Mouse (Mus musculus): Measurements from ENCODE around the gene Ehf.
A peak's percentile ranks its signal among the peaks of the same experiment; 100 is the strongest.

Gene Ehf

DNA sequence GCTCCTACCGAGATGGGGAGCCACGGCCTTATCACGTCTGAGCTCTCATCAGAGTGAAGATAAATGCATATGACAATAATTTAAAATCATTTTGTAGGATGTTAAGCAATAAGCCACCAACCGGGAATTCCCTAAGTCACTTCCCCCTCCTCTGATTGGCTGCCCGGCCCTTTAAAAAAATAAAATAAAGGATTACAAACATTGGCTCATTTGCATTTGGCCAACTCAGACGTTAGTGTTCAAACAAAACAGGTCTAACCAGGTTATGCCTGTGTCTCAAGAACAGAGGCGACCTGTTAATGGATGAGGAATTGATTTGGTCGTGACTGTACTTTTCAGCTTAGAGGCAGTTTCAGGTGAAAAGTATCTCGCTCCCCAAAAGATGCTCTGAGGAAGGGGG lies at the start of gene Ehf:
Gene Ehf (minus strand): TSS at position 147 of the 400 bp plus-strand sequence.
- DNase-seq (ENCODE audit: low spot score in 2 of 2): no peak

DNA sequence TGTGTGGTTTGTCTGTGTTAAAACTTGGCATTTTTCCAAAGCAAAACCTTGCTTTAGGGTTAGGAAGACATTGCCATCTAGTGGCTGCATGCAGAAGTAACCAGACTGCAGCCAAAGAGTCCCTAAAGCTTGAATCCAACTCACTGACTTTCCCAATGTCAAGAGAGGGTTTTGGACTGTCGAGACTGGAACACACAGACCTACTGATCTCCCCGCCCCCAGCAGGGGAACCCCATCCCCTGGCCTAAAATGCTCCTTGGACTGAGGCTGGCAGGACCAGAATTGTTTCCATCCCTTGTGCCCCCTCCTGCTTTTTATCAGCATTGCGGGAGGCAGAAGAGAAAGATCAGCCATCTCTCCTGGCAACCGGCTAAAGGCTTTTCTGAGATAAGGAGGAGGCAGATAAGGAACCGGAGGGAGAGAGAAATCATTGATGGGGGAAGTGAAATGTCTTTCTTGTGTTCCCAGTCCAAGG lies 44.4 kb upstream of the Ehf start:
- peak in 1 of 2 experiments; percentile 57 for DNase-seq (ENCODE audit: low spot score in 2 of 2)

DNA sequence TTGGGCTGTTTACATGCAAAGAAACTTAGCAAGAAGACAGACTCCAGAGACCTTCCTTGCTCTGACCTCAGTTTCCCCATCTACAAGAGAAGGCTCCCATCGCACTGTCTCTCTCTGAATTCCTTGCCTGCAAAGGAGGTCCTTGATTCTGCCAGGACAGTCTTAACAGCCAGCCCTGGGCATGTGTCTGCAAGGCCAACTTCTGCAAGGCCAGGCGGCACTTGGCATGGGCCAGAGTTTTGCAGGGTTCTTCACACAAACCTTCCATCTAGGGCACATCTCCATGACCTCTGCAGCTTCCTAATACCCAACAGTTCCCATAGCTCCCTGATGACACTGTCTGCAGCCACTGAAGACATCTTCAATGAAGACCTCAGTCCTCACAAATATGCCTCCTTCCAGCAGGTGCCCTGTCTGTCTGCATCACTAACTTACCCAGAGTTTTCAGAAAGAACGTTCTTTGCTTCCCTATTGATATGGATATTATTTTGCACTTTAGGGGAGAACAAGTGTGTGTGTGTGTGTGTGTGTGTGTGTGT lies 43.7 kb upstream of the Ehf start:
- no peak for DNase-seq (ENCODE audit: low spot score in 2 of 2)

DNA sequence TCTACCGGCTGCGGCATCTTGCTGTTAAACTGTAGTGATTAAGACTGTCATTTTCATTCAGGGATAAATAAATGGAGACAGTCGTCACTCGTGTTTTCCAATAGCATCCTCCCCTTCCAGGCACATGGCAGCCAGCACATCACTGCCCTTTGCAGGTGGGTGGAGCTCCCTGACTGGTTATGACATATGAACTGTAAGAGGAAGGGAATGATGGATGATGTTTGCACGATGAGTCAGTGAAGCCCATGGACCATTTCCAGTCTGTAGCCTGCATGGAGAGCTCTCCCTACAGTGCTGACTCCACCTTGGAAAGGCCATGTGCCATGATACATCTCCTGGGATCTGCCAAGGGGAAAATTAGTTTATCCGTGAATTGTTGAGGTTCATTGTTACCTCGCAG lies 40.5 kb upstream of the Ehf start:
- DNase-seq (ENCODE audit: low spot score in 2 of 2): no peak

DNA sequence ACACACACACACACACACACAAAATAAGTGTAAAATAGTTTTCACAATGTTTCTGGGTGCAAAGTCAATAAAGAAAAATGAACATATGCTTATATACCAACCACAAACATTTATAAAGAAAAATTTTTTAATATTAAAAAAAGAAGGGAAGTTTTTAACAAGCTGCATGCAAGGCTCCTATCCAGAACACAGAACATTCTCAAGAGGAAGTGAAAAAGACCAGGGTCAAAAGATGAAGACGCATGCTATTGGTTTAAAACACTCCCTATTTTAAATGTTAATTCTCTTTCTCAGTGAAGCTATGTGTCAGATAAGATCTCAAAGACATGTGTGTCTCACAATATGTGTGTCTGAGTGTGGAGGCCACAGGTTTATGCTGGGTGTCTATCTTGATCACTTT lies 39.0 kb upstream of the Ehf start:
- DNase-seq (ENCODE audit: low spot score in 2 of 2): no peak

DNA sequence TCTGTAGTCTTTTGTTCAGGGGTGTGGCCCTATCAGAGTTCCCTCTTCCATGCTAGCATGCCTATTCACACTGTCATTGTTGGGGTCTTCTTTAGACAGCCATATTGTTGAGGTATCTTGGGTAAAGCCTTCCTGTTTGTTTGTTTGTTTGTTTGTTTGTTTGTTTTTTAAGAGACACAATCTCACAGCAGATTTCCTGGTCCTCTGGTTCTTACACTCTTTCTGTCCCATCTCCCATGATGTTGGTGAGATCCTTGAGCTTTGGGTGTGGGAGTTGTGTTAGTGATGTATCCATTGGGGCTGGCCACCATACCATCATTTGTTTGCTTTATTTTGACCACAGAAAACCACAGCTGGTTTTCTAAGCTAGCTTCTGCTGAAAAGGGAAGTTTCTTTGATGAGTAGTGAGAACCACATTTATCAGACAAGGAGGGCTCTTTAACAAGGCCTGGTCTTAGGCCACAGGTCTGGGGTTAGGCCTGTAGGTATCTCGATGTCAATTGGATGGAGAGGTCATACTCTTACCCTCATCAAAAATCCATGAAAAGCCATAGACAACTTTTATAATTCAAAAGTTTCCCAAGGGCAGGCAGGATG lies 38.4 kb upstream of the Ehf start:
- no peak for DNase-seq (ENCODE audit: low spot score in 2 of 2)

DNA sequence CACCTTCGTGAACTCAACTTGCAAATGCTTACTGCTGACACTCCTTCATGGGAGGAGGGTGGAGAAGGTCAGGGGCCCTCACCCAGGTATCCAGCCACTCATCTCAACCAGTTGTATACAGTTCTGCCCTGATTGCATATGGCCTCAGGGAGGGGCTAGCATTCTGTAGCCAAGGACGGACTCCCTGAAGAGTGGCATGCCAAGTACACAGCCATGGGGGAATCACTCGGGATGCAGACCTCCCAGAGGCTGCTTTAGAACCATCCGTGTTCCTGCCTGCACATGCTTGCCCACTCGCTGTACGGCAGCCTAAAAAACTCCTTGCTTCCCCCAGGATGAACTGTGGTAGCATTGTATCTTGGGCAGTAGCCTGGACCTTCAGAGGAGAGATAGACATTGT lies 35.6 kb upstream of the Ehf start:
- no peak for DNase-seq (ENCODE audit: low spot score in 2 of 2)

DNA sequence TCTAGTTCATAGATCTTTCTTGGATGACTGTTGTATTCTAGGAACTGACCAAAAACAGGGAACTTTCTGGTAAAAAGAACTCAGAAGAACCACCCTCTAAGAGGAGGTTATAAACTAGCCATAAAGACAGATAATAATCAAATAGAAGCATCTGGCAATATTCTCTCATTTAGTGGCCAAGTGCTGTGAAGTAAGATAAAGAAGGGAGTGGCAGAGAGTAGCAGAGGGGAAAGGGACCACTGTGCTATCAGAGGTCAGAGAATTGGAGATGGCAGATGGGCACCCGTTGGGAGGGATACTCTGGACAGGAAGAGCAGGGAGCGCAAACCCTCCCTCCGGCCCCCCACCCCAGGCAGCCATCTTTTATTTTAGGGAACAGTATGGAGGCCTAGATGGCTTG lies 34.3 kb upstream of the Ehf start:
- DNase-seq (ENCODE audit: low spot score in 2 of 2): no peak

DNA sequence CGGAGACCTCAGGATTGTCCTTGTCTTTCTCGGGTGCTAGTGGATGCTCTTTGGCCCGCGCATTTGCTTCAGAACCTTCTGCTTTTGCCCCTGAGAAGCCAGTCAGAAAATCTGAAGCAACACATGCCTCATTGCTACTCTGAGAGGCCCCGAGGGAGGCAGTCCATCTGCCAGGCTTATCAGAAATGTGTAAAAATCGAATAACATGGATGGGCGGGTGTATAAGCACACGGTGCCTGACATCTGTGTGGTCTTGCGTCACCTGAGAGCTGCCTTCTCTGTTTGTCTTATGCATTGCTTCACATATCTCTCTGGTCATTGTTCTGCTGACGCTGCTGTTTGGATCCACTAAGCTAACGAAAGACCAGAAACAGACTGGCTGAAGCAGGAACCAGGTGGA lies 33.5 kb upstream of the Ehf start:
- peak in 1 of 2 experiments; percentile 12 for DNase-seq (ENCODE audit: low spot score in 2 of 2)

DNA sequence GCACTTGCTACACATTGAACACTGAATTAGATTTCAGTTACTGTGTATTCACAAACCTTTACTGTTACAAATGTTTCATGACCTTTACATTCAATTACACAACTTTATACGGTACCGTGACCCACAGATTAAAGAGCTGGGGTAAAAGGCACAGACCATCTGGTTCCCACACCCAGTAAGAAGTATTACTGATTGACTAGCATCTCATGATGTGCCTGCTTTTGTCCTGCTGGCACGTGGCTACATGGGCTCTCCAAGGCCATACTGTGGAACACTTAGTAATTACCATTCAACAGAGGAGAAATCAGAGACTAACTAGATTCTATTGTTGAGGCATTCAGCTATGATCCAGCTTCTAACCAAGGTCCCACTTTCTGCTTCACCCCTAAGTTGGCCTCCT lies 32.9 kb upstream of the Ehf start:
- DNase-seq (ENCODE audit: low spot score in 2 of 2): no peak

DNA sequence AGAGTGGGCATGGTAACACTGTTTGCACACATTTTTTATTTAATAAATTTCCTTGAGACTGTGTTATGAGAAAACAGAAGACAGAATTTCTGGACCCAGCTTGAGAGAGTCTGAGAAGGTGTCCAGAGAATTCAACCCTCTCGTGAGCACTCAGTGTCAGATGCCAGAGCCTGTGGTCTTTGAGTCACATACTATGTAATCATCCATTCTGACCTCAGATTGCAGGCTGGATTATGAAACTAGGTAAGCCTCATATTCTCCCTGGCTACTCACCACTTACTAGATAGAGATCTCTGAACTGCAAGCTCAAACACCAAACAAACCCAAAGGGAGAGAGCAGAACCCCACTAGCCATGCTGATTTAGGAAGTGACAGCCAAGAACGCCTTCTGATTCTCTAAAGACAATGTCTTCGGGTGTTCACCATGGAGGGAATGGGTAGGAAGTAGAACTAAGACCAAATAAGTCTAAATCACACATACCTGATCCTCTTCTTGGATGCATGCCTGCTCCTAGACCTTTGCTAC lies 28.7 kb upstream of the Ehf start:
- DNase-seq (ENCODE audit: low spot score in 2 of 2): no peak

DNA sequence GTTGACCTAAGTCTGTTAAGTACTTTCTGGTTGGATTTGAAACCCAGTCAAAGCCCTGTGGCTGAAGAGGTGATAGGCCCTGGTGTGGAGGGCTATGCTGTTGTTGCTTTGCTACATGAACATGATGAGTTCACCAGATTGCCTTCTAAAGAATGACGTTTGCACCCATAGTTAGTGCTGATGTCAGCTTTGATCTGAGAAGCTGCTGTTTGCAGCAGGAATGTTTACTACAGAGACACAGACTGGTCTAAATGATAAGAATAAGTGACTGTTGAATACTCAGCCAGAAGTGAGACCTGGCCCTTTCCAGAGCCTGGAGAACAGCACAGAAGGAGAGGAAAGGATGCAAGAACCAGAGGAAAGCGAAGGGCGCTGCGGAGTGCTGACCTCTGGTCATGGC lies 25.7 kb upstream of the Ehf start:
- DNase-seq (ENCODE audit: low spot score in 2 of 2): no peak

DNA sequence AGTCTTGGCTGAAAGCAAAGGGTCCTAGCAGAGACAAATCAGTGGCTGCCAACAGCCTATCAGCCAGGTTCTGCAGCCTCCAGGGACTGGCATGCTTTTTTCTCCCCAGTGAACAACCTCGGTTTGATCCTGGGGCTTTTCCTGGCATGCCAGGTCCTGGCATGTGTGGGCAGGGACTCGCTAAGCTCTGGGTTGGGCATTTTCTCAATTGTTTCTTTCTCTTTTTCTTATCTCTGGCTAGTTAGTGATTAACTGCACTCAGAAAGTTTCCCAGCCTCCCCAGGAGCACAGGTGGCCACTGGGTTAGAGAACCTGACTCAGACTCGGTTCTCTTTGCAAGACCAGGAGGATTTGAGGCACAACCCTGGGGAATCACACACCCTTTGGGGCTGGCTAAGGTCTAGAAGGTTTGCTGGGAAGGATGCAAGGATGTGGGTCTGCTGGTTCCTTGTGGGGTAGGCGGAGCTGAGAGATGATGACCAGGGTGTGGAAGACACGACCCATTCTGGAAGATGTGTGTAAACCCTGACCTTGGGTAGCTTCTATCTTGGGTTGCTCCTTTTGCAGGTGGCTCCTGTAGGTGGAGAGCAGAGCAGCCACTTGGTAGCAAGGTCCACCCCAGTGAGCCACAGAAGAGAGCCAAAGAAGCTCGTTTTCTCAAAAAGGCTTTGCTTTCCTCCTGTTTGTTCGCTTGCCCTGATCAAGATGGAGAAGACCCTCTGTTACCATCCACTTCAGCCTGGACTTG lies 22.4 kb upstream of the Ehf start:
- no peak for DNase-seq (ENCODE audit: low spot score in 2 of 2)

DNA sequence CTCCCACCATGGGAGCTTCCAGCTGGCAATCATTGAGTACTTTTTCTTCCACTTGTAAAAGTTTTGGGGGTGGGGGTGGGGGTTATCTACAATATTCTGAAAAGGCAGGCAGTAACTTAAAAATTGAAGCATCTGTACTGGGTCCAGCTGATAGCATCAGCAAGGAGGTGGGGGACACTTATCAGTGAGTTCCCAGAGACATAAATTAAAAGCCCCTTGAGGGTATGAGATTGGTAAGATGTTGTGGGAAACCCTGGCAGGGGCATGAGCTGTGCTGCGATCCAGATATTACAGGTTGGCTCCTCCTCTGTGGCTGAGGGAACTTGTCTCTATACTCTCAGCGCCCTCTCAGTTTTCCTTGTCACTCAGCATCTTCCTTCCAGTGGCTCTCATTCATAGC lies 21.2 kb upstream of the Ehf start:
- DNase-seq (ENCODE audit: low spot score in 2 of 2): no peak

DNA sequence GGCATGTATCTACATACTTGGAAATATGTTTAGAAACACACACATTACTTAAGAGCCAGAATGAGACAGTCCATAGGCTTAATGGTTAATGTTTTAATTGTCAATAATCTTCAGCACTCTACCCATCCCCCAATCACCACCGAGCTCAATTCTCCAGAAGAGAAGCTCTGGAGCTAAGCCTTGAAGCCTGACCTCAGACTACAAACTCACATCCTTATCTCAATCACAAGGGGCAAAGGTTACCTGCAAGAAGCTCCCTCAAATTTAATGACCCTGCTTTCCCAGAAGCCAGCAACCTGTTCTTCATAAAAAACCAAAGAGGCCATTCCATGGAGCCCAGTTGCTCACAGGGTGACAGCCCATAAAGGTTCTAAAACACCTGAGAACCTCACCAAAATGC lies 19.1 kb upstream of the Ehf start:
- no peak for DNase-seq (ENCODE audit: low spot score in 2 of 2)

DNA sequence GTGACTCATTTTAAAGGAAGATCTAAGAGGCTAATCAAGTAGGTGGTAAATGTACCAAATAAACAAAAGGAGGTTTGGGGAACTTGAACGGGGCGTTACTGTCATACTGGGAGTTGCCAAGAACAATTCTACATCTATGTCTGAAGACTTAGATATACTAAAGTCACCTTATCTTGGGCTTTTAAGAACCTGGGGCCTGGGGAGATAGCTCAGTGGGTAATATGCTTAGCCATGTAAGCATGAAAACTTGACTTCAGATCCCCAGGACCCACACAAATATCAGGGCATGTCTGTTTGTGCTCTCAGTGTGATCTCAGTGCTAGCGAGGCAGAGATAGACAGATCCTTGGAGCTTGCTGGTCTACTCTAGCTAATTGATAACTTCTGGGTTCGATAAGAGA lies 18.6 kb upstream of the Ehf start:
- no peak for DNase-seq (ENCODE audit: low spot score in 2 of 2)

DNA sequence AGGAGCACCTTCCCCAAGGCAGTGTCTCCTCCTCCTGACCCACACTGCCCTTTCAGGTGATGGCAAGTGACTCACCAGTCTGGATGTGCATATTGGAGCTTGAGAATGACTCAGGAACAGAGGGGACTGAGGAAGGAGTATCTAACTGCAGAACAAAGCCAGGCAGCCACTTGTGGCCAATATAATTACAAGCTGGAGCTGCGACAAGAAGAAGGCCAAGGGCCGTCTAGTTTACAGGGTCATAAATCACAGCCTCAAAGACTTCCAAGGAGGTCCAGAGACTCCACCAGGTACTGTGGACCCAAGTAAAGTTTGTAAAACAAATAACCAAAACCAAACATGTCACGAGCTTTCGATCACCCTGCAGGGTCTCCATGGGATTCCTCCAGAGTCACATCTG lies 10.9 kb upstream of the Ehf start:
- DNase-seq (ENCODE audit: low spot score in 2 of 2): no peak

DNA sequence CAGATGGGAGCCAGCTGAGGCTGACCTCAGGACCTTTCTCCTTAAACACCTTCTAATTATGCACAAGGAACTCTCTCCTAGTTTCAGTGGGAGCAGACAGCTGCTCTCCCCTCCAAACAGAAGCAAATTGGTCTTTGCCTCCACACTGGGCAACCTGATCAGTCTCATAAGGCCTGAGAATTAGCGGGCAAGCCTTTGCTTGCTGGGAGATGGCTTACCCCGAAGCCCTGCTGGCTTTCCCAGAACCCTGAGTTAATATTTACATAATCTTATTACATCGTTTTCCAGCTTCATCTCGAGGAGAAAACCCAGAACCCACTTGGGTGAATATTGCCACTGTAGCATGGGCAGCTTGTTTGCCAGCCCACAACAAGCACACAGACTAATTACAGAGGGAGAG lies 9.6 kb upstream of the Ehf start:
- DNase-seq (ENCODE audit: low spot score in 2 of 2): no peak

DNA sequence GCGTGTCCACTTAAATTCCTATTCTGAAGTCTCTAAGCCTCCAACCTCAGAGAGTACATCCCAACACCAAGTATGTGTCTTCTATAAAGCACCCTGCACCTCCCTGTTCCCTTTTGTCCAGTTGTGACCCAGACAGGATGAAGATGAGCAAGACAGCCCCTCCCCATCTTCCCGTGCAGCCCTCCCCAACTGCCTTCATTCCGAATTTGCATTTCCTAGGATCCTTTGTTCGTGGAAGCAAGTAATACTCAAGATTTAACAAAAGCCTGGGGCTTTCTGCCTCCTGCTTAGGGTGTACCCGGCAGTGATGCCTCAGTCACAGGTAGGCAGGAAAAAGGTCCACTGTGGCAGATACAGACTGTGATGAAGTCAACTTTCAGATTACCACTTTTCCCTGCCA lies 7.6 kb upstream of the Ehf start:
- no peak for DNase-seq (ENCODE audit: low spot score in 2 of 2)

DNA sequence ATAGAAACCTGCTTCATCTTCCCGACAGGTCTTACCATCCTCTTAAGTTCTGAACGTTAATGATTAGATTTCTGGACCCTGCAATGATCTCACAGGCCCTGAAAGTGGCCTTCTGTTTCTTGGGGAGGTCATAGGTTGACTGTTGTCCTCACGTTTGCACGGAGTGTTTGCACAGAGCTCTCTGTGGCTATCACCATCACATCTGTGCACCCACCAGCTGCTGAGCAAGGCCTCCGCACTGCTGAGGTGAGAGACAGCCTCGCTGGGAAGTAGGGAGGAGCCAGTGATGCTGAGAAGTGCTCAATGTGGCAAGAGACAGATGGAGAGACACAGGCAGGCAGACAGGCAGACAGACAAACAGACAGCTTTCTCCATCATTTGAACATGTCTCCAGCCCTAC lies 3.6 kb upstream of the Ehf start:
- no peak for DNase-seq (ENCODE audit: low spot score in 2 of 2)

DNA sequence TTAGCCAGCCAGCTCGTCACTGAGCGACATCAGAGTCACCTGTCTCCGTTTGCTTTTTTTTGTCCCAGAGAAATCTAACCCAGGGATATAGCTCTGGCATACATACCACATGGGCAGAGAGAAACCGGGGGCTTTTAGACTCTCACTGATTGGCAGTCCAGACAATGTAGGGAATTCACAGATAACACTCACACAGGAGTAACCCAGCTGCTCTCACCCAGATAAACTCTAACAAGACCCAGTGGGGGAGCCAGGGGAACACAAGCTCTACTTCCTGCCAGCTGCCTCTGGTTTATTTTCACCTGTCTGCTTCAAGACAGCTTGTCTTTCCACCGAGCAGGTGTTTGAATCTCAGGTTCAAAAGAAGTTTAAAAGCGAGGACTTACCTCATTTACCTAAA lies 409 bp downstream of the Ehf start:
- no peak for DNase-seq (ENCODE audit: low spot score in 2 of 2)

DNA sequence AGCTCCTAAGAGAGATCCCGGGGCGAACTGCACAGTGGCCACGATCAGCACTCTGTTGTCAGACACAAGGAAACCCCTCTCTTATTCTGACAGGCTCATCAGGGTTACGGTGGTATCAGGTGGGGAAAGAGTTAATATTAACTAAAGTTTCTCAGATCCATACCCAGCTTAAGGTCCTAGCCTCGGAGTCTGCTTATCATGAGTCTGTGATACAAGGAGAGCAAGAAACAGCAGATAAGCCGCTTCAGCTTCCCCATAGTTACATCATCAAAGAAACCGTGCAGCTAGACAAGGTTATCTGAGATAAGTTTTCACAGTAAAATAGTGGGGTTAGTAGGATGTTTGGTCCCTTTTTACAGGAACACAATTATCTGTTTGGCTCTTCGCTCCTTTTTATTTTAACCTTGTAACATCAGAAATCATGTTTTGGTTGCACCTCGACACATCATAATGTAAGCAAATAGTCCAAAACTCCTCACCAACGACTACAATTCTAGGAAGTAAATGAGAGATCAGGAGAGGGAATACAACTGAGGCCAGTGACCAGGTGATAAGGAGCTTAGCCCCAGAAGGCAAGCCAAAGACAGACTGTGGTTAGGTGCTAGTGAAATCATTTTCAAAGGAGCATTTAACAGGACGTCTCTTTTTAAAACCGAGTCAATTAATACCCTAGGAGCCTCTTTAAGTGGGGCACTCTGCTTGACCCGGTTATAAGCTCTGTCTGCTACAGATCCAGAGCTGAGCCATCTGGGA lies 4.2 kb downstream of the Ehf start:
- no peak for DNase-seq (ENCODE audit: low spot score in 2 of 2)

DNA sequence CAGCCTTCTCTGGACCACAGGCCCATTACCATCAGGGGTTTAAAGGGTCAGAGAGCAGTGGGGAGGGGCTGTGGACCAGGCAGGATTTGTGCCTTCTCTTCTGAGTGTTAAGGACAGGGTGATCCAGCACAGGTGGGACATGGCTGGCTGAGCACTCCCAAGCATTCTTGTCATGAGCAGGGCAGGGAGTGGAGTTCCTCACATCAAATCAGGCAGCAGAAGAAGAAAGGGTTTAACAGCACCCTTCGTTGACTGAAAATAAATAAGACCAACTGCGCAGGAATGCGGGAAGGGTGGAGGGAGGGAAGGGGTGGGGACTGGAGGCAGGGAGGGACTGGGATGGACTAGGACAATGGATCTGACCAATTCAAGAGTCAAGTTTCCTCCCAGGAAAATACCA lies 8.6 kb downstream of the Ehf start:
- no peak for DNase-seq (ENCODE audit: low spot score in 2 of 2)
